Mouse (Mus musculus): ENCODE measurements around the gene Arid1a.
A peak's percentile ranks its signal among the peaks of the same experiment; 100 is the strongest.

The Arid1a gene

GRCm38 (mm10) chr4:133730122-133730521 is 26.4 kb downstream of the Arid1a start:
- DNase-seq = no peak

- peak; percentile 96 for DNase-seq
Observed at GRCm38 (mm10) chr4:133729541-133730093, 27.0 kb downstream of the Arid1a start.

DNA sequence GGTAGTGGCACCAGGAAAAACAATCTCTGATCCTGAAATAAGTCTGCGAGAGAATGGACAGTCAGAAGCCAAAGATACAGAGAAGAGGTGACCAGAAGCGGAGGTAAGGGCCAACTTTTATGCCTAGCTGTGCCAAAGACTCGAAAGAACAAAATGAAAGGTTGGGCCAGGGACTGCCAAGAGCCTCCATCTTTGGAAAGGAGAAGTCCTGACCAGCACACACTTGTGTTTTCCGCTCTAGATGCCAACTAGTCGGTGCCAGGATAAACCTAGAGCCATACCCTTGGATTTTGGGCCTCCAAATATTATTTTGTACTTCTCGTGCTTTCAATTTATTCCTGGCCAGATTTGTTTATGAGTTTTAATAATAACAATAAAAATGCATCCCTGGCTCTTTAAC is 27.6 kb downstream of the Arid1a start:
- peak; percentile 62 for DNase-seq

- no peak for DNase-seq
Observed at GRCm38 (mm10) chr4:133728256-133728655, 28.3 kb downstream of the Arid1a start.

- no peak for DNase-seq
Observed at GRCm38 (mm10) chr4:133725706-133726105, 30.9 kb downstream of the Arid1a start.

DNA sequence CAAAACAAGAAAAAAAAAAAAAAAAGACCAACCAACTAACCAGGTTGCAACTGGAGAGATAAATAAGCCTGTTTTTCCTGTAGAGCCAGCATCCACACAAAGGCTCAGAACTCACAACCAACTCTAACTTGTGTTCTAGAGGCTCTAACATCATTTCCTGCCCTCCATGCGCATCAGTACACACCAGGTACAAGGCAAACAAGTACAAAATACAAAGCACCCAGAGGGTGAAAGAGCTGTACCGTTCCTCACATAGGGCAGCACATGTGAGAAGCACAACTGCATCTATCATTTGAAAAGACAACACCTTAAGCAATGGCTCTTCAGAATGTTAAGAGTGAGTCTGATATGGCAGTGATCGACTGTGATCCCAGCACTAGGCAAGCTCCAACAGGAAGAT is 36.8 kb downstream of the Arid1a start:
- no peak for DNase-seq

DNA sequence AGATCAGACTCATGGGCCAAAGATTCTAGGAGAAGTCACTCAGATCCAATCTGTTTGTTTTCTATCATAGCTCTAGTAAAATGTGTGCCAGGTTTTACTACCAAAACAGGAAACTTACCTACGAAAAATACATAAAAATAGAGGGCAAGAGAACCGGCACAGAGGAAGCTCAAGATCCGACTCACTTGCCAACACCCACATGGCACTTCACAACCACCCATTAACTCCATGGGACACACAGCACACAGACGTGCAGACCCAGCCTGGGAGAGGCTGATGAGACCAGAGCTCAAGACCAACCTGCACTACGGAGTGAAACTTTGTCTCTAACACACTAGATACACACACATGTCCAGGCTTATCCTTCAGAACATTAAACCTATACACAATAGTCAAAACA is 43.8 kb downstream of the Arid1a start:
- DNase-seq = no peak

DNA sequence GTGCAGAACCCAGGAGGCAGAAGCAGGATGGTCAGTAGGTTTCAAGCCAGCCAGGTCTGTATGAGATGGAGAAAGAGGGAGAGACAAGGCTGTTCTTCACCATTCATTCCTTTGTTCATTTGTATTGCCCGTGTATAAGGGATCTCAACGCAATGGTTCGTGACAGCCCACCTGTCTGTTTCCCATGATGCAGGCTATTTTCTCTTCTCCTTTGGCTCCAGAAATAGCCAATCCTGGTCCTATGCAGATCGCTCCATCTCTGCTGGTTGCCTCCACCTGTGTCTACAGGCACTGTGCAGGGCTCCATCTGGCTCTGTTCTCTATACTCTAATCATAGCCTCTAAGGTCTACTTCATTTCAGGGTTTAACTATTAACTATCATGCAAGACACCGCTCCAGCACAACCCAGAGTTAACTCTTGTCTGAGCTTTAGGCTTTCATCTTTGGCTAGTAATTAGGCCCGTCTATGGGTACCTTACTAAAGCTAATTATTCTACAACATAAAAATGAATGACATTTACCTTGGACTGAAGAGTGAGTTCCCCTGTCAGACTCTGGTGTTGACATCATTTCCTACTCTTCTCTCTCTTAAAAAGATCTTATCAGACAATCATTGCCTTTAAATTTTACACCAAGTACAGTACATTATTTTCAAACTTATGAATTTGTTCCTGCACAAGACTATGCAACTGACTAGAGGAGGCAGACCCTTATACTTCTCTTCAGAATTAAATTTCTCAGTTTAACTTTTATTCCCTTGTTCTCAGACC is 45.1 kb downstream of the Arid1a start:
- DNase-seq = peak; percentile 66

DNA sequence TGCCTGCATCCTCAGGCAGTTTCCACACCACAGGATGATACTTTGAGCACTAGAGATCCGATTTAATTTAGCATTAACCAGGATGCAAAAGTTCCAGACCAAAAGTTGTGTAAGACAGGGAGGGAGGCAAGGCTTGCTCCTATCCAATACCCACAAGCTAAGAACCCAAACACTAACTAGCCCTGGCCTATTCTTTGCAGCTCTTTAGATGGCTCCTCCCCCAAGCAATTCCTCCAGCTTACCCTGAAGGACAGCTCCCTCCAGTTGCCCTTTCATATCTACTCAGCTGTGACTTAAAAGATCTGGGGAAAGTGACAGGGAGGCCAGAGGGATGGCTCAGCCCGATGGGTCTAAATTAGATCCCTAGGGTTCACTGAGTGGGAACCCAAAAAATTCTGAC is 47.2 kb downstream of the Arid1a start:
- DNase-seq = no peak

- no peak for DNase-seq
Observed at GRCm38 (mm10) chr4:133707464-133707863, 49.1 kb downstream of the Arid1a start.

DNA sequence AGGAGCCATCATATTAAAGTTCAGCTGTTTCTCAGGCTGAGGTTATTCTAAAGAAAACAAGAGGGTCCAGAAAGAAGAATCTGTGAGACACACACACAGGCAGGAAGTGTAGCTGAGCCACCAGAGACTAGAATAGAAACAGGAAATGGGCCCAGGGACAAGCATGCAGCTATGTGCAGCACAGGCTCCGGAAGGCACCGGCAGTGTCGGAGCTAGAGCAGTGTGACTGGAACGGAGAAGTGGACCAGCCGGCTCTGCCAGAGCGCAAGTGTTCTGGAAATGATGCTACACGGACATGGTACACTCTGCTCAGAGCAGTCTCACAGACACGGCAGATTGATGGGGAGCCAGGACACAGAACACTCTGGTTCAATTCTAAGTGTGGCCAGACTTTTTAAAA is 49.6 kb downstream of the Arid1a start:
- DNase-seq = peak; percentile 77

DNA sequence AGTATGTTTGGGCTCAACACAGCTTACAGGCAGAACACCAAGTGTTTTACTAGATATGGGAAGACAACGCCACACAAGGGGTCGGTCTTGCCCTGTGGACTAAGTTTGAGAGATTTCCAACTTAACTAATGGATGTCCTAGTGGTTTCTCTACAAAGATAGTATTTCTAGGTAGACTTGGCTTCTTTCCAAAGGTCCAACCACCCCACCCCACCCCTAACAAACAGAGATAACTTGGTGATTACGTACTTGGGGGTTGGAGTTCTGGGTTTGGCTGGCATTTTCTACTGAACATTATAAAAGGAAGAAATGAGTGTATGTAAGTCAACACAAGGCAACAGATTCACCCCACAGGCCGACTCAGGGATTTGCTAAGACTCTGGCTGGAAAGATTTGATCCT is 51.5 kb downstream of the Arid1a start:
- DNase-seq = no peak

GRCm38 (mm10) chr4:133700905-133701368 is 55.6 kb downstream of the Arid1a start:
- peak; percentile 51 for DNase-seq

- DNase-seq = no peak
Observed at GRCm38 (mm10) chr4:133695363-133695762, 61.2 kb downstream of the Arid1a start.

DNA sequence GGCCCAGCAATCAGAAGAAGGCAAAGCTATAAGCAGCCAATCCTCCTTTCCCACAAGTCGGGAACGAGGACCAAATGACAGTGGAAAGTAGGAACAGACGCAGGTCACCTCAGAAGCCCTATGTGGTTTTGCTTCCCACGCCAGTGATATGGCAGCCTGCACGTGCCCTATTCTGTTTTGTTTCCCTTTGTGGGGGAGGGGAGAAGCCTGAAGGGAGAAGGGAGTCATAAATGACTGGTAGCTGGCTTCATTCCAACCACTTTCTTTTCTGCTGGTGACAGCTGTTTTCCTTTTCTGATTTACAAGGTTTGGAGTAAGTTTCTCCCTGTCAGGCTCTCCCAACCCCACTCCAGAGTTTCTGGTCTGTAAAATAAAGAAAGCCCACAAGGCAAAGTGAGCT is 66.3 kb downstream of the Arid1a start:
- DNase-seq = no peak

DNA sequence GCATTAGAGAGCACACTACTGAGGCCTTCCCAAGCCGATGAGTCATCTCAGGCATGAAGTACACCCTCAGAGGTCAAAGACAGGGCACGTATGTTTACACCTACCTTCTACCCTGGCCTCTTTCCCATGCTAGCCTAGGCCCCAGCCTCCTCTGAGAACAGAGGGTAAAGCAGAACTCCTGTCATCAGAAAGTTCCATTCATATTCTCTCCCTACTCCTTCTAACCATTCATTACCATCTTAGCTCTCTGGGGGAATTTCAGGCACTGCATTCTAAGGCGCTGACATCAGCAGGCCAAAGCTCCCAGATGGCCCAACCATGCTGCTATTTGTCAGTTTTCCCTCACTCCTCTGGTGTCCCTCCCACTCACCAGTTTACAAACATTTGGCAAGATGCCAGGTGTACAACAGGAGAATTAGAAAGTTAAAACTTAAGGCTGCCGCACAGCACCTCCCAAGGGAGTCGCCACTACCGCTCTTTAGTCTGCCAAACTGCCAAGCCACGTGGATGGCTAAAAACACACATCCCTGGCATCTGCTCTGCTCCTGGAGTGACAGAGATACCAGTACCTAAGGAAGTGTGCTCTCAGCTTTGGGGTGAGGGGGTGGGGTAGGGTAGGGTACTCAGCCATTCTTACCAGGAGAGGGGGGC is 68.0 kb downstream of the Arid1a start:
- DNase-seq = no peak

GRCm38 (mm10) chr4:133687126-133687525 is 69.4 kb downstream of the Arid1a start:
- no peak for DNase-seq

GRCm38 (mm10) chr4:133686512-133686911 is 70.1 kb downstream of the Arid1a start:
- no peak for DNase-seq

- no peak for DNase-seq
Observed at GRCm38 (mm10) chr4:133680206-133680786, 76.3 kb downstream of the Arid1a start.

DNA sequence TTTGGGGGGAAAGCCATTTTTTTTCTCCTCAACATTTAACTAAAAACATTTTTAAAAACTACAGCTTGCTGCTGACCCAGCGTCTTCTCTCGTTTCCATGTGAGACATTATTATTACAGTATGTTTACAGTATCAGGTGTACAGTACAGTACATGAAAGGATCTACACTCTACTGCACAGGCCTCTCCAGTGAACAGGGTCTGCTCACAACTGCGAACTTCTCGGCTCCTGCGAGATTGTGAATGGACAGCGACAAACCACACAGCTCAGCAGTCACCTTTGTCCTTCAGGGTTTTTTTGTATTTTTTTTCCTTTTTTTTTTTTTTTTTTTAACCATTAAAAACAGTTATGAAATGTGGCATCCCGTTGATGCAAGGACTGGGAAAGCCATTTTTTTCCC is 76.9 kb downstream of the Arid1a start:
- no peak for DNase-seq

GRCm38 (mm10) chr4:133677266-133677665 is 79.3 kb downstream of the Arid1a start:
- DNase-seq = no peak

DNA sequence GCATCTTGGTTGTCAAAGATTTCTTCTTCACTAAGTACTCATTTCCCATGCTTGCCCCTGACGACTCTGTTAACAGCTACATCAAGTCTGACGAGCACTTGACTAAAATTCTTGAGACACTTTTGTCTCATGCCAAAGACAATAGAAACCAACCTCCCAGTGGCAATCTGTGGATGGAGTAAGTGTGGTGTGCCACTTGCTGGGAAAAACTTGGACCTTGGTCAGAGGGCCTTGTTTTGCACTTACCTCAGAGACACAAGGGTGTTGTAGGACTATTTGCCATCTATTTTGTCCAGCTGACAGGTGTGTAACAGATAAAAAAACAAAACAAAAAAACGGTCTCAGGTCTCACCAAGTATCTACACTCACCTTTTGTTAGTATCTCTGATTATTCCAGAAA is 80.4 kb downstream of the Arid1a start:
- DNase-seq = no peak

DNA sequence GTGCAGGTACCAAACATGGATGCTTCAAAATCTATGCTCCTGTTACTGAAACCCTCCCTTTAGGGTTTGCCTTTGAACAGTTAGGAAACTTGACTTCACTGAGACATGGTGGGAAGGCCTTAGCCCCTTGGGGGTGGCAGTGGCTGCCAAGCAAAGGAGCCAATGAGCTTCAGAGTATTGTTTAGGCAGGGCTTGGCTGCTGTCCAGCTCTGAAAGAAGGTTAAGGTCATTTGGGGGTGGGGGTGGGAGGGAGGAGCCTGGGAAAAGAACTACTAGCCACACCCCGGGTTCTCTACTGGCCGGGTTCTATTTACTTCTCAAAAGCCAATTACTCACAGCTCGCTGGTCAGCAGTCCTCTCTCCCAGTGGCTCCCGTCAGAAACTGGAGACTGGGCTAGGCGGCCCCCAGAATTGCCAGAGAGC is 81.0 kb downstream of the Arid1a start:
- DNase-seq = peak; percentile 59

DNA sequence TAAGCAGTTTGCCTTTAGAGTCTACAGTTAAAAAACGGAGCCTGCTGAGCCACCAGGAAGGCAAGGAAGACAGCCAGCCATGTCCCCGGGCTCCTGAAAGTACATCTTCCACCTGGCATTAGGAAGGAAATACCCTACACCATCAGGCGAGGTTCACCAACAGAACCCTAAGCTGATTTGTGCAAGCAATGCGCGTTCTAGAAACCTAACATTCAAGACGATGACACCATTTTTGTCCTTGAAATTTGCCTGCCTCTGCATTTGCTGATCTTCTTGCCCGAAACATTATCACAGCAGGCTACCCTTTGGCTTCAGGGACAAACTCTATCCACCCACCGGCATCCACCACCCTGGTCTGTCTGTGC is 82.3 kb downstream of the Arid1a start:
- no peak for DNase-seq

All from cerebellum, adult 9-11 months (tissue).